Mouse (Mus musculus) forebrain, embryonic 15.5 days (tissue): ENCODE results near the gene Scaf11. TPM values are rescaled to one million over a fixed set of nuclear protein-coding genes. Genes with fewer than 3 reads are reported as not detected.

Experiments used
- ATAC-seq: fragments of 200-750 bp; cut with Nextera tagmentation; replicated peaks from 2 replicates; pipeline ENCODE4 v1.8.0; 2017; ENCODE audit warnings: mild to moderate bottlenecking, moderate TSS enrichment, moderate library complexity
- H3K27ac ChIP-seq: fragments of 300-500 bp; sonication (generic); replicated peaks from 2 replicates; pipeline ENCODE4 v1.5.1; 2015; ENCODE audit warnings: mild to moderate bottlenecking, inconsistent platforms
- H3K27me3 ChIP-seq: fragments of 300-500 bp; sonication (generic); 2 replicates; pipeline ENCODE4 v1.6.1; 2015; ENCODE audit warnings: inconsistent platforms
- H3K36me3 ChIP-seq: fragments of 300-500 bp; sonication (generic); 2 replicates; pipeline ENCODE4 v1.6.1; 2015; ENCODE audit warnings: mild to moderate bottlenecking, inconsistent platforms
- H3K4me1 ChIP-seq: fragments of 300-500 bp; sonication (generic); 2 replicates; pipeline ENCODE4 v1.6.1; 2015; ENCODE audit warnings: inconsistent platforms
- H3K4me2 ChIP-seq: fragments of 300-500 bp; sonication (generic); replicated peaks from 2 replicates; pipeline ENCODE4 v1.6.1; 2015; ENCODE audit warnings: mild to moderate bottlenecking, inconsistent platforms
- H3K4me3 ChIP-seq: fragments of 300-500 bp; sonication (generic); 2 replicates; pipeline ENCODE4 v1.5.1; 2015; ENCODE audit warnings: mild to moderate bottlenecking, inconsistent platforms
- H3K9ac ChIP-seq: fragments of 300-500 bp; sonication (generic); replicated peaks from 2 replicates; pipeline ENCODE4 v1.6.1; 2015; ENCODE audit warnings: mild to moderate bottlenecking, inconsistent platforms
- H3K9me3 ChIP-seq: fragments of 300-500 bp; sonication (generic); 2 replicates; pipeline ENCODE4 v1.6.1; 2016; ENCODE audit warnings: inconsistent platforms
- WGBS: fragments of 180-500 bp; shearing (Covaris S2); methylation state at CpG from one replicate; pipeline ENCODE4 v1.1.7; 2015; ENCODE audit warnings: mixed read lengths; 5-methylcytosine and 5-hydroxymethylcytosine counted together
- polyA plus RNA-seq: library from polyadenylated mRNA; unstranded; fragments of >200 nt; fragmentation: Nextera tagmentation; extraction: Ambion mirVana; gene quantifications from 2 replicates; pipeline ENCODE4 v1.2.1, GENCODE M21; 2015

The Scaf11 gene
- polyA plus RNA-seq, 1 experiment from 2014 or later = 57.9 TPM

- no peak overlapping the region for H3K4me2 ChIP-seq
- 63% methylated on average over 3 of the region's 3 CpGs for WGBS
- H3K4me3 ChIP-seq = no peak overlapping the region
- no peaks in the 10 kb centered on the region for H3K27me3 ChIP-seq
- H3K36me3 ChIP-seq = no peaks in the 10 kb centered on the region
- no peak overlapping the region for H3K9ac ChIP-seq
- H3K4me1 ChIP-seq = no peaks in the 10 kb centered on the region
- no peaks in the 10 kb centered on the region for H3K9me3 ChIP-seq
- no peak overlapping the region for H3K27ac ChIP-seq
- ATAC-seq = no peak
Observed at GRCm38 (mm10) chr15:96480822-96481221, 20.2 kb upstream of the Scaf11 start.

GRCm38 (mm10) chr15:96478006-96478405 is 17.4 kb upstream of the Scaf11 start:
- no peak for ATAC-seq

GRCm38 (mm10) chr15:96476359-96476758 is 15.7 kb upstream of the Scaf11 start:
- Histone ChIP-seq H3K36me3 (no peaks in the 10 kb centered on the region), H3K4me3 (no peak overlapping the region), H3K27me3 (no peaks in the 10 kb centered on the region), H3K4me1 (no peaks in the 10 kb centered on the region), H3K4me2 (no peak overlapping the region), H3K27ac (no peak overlapping the region), H3K9me3 (no peaks in the 10 kb centered on the region), H3K9ac (no peak overlapping the region)
- 9% methylated on average over 7 of the region's 7 CpGs for WGBS
- no peak for ATAC-seq

More at GRCm38 (mm10) chr15:96478006-96478405, 17.4 kb upstream of the Scaf11 start:
- Histone ChIP-seq H3K4me3 (no peak overlapping the region), H3K27me3 (no peaks in the 10 kb centered on the region), H3K4me2 (no peak overlapping the region), H3K27ac (no peak overlapping the region), H3K9ac (no peak overlapping the region), H3K4me1 (no peaks in the 10 kb centered on the region), H3K36me3 (no peaks in the 10 kb centered on the region), H3K9me3 (no peaks in the 10 kb centered on the region)
- 92% methylated on average over 12 of the region's 12 CpGs for WGBS

- no peak overlapping the region for H3K27ac ChIP-seq
- H3K27me3 ChIP-seq = no peaks in the 10 kb centered on the region
- H3K4me1 ChIP-seq = no peaks in the 10 kb centered on the region
- no peaks in the 10 kb centered on the region for H3K36me3 ChIP-seq
- no peak overlapping the region for H3K4me3 ChIP-seq
- no peak for ATAC-seq
- H3K4me2 ChIP-seq = no peak overlapping the region
- H3K9ac ChIP-seq = no peak overlapping the region
- H3K9me3 ChIP-seq = no peaks in the 10 kb centered on the region
- 88% methylated on average over 7 of the region's 7 CpGs for WGBS
Observed at GRCm38 (mm10) chr15:96475571-96475972, 14.9 kb upstream of the Scaf11 start.

- Histone ChIP-seq H3K4me2 (no peak overlapping the region), H3K27me3 (no peaks in the 10 kb centered on the region), H3K9me3 (no peaks in the 10 kb centered on the region), H3K9ac (no peak overlapping the region), H3K4me3 (no peak overlapping the region), H3K4me1 (no peaks in the 10 kb centered on the region), H3K27ac (no peak overlapping the region), H3K36me3 (no peaks in the 10 kb centered on the region)
- WGBS = 86% methylated on average over 20 of the region's 20 CpGs
- no peak for ATAC-seq
Observed at GRCm38 (mm10) chr15:96474325-96474955, 13.8 kb upstream of the Scaf11 start.

GRCm38 (mm10) chr15:96473920-96474319 is 13.3 kb upstream of the Scaf11 start:
- Histone ChIP-seq H3K9ac (no peak overlapping the region), H3K27me3 (no peaks in the 10 kb centered on the region), H3K27ac (no peak overlapping the region), H3K4me1 (no peaks in the 10 kb centered on the region), H3K36me3 (no peaks in the 10 kb centered on the region), H3K9me3 (no peaks in the 10 kb centered on the region), H3K4me3 (no peak overlapping the region), H3K4me2 (no peak overlapping the region)
- 93% methylated on average over 15 of the region's 15 CpGs for WGBS
- ATAC-seq = no peak

- no peaks in the 10 kb centered on the region for H3K27me3 ChIP-seq
- no peak overlapping the region for H3K27ac ChIP-seq
- no peaks in the 10 kb centered on the region for H3K36me3 ChIP-seq
- H3K9me3 ChIP-seq = no peaks in the 10 kb centered on the region
- H3K4me2 ChIP-seq = no peak overlapping the region
- no peak overlapping the region for H3K9ac ChIP-seq
- no peak overlapping the region for H3K4me3 ChIP-seq
- no peaks in the 10 kb centered on the region for H3K4me1 ChIP-seq
- 96% methylated on average over 2 of the region's 2 CpGs for WGBS
- ATAC-seq = no peak
Observed at GRCm38 (mm10) chr15:96468316-96468715, 7.7 kb upstream of the Scaf11 start.

- no peaks in the 10 kb centered on the region for H3K9me3 ChIP-seq
- no peak for ATAC-seq
- H3K27ac ChIP-seq = no peak overlapping the region
- no peak overlapping the region for H3K4me2 ChIP-seq
- no peak overlapping the region for H3K4me3 ChIP-seq
- no peaks in the 10 kb centered on the region for H3K36me3 ChIP-seq
- 79% methylated on average over 5 of the region's 5 CpGs for WGBS
- no peaks in the 10 kb centered on the region for H3K4me1 ChIP-seq
- H3K27me3 ChIP-seq = no peaks in the 10 kb centered on the region
- no peak overlapping the region for H3K9ac ChIP-seq
Observed at GRCm38 (mm10) chr15:96467844-96468243, 7.2 kb upstream of the Scaf11 start.

GRCm38 (mm10) chr15:96466362-96466903 is 5.8 kb upstream of the Scaf11 start:
- H3K36me3 ChIP-seq = no peaks in the 10 kb centered on the region
- H3K27me3 ChIP-seq = no peaks in the 10 kb centered on the region
- H3K4me2 ChIP-seq = no peak overlapping the region
- no peak overlapping the region for H3K27ac ChIP-seq
- H3K9me3 ChIP-seq = no peaks in the 10 kb centered on the region
- H3K4me3 ChIP-seq = no peak overlapping the region
- H3K4me1 ChIP-seq = peaks cover 9% of the 10 kb centered on the region
- ATAC-seq = no peak
- H3K9ac ChIP-seq = no peak overlapping the region
- WGBS = 92% methylated on average over 13 of the region's 13 CpGs

GRCm38 (mm10) chr15:96465076-96465475 is 4.4 kb upstream of the Scaf11 start:
- no peak overlapping the region for H3K4me3 ChIP-seq
- WGBS = 89% methylated on average over 11 of the region's 11 CpGs
- H3K36me3 ChIP-seq = no peaks in the 10 kb centered on the region
- H3K9ac ChIP-seq = no peak overlapping the region
- no peaks in the 10 kb centered on the region for H3K27me3 ChIP-seq
- no peak overlapping the region for H3K27ac ChIP-seq
- H3K9me3 ChIP-seq = no peaks in the 10 kb centered on the region
- H3K4me1 ChIP-seq = peaks cover 9% of the 10 kb centered on the region
- no peak overlapping the region for H3K4me2 ChIP-seq
- no peak for ATAC-seq

GRCm38 (mm10) chr15:96463821-96464220 is 3.2 kb upstream of the Scaf11 start:
- Histone ChIP-seq H3K27me3 (no peaks in the 10 kb centered on the region), H3K9ac (no peak overlapping the region), H3K4me2 (no peak overlapping the region), H3K9me3 (no peaks in the 10 kb centered on the region), H3K27ac (no peak overlapping the region), H3K36me3 (no peaks in the 10 kb centered on the region), H3K4me1 (peaks cover 17% of the 10 kb centered on the region), H3K4me3 (no peak overlapping the region)
- no peak for ATAC-seq
- WGBS = 98% methylated on average over 15 of the region's 15 CpGs

GRCm38 (mm10) chr15:96462611-96463010 is 2.0 kb upstream of the Scaf11 start:
- 88% methylated on average over 3 of the region's 3 CpGs for WGBS
- Histone ChIP-seq H3K27ac (no peak overlapping the region), H3K4me1 (peaks cover 22% of the 10 kb centered on the region), H3K9ac (no peak overlapping the region), H3K36me3 (no peaks in the 10 kb centered on the region), H3K9me3 (no peaks in the 10 kb centered on the region), H3K4me2 (no peak overlapping the region), H3K4me3 (no peak overlapping the region), H3K27me3 (no peaks in the 10 kb centered on the region)
- ATAC-seq = no peak
